Mouse (Mus musculus): ENCODE results near the gene Kif13a. TPM values are rescaled to one million over a fixed set of nuclear protein-coding genes. Genes with fewer than 3 reads are reported as not detected.

Gene Kif13a
- polyA plus RNA-seq, 1 experiment from 2014 or later, result 2.5 TPM

DNA sequence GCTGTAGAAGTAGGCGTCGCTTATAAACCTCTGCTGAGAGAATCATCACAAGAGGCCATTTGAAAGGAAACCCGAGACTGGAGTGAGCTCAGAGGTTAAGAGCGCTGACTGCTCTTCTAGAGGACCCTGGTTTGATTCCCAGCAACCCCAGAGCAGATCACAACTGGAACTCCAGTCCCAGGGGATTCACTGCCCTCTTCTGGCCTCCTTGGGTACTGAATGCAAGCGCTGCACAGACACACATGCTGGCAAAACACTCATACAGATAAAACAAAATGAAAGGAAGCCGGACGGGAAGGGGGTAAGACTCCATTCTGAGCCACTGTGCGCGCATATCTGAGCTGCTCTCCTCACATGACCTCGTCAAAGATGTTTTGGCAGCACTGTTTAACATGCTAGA is 94.9 kb downstream of the Kif13a start:
- no peaks in the 10 kb centered on the region for H3K27me3 ChIP-seq
- H3K4me2 ChIP-seq, result no peak overlapping the region
- whole genome bisulfite sequencing (ENCODE audit: insufficient replicate concordance), result 80% methylated on average over 10 of the region's 10 CpGs
- no peak for ATAC-seq (ENCODE audit: low read depth)
- H3K9ac ChIP-seq, result no peak overlapping the region
- H3K36me3 ChIP-seq, result peaks cover 20% of the 10 kb centered on the region
- H3K9me3 ChIP-seq (replicated peaks), result peaks cover 3% of the 10 kb centered on the region; the same call in 1 of the 2 replicates
- no peak overlapping the region for H3K4me3 ChIP-seq (replicated peaks)
- H3K4me1 ChIP-seq (replicated peaks), result no peaks in the 10 kb centered on the region
- no peak for DNase-seq
- H3K27ac ChIP-seq, result no peak overlapping the region

GRCm38 (mm10) chr13:46833586-46833985 is 96.1 kb downstream of the Kif13a start:
- H3K9ac ChIP-seq, result no peak overlapping the region
- no peak overlapping the region for H3K4me2 ChIP-seq
- ATAC-seq (ENCODE audit: low read depth) (no peak), DNase-seq (no peak)
- peaks cover 26% of the 10 kb centered on the region for H3K36me3 ChIP-seq
- H3K9me3 ChIP-seq (replicated peaks), result peaks cover 3% of the 10 kb centered on the region; the same call in 1 of the 2 replicates
- H3K4me1 ChIP-seq (replicated peaks), result no peaks in the 10 kb centered on the region
- H3K4me3 ChIP-seq (replicated peaks), result no peak overlapping the region
- H3K27ac ChIP-seq, result no peak overlapping the region
- 83% methylated on average over 5 of the region's 5 CpGs for WGBS (ENCODE audit: insufficient replicate concordance)
- H3K27me3 ChIP-seq, result no peaks in the 10 kb centered on the region

- no peaks in the 10 kb centered on the region for H3K4me1 ChIP-seq (replicated peaks)
- H3K4me3 ChIP-seq (replicated peaks), result no peak overlapping the region
- 54% methylated on average over 3 of the region's 3 CpGs for WGBS (ENCODE audit: insufficient replicate concordance)
- H3K27ac ChIP-seq, result no peak overlapping the region
- peaks cover 26% of the 10 kb centered on the region for H3K36me3 ChIP-seq
- ATAC-seq (ENCODE audit: low read depth) (no peak), DNase-seq (no peak)
- H3K27me3 ChIP-seq, result no peaks in the 10 kb centered on the region
- no peak overlapping the region for H3K9ac ChIP-seq
- peaks cover 3% of the 10 kb centered on the region; the same call in 1 of the 2 replicates for H3K9me3 ChIP-seq (replicated peaks)
- H3K4me2 ChIP-seq, result no peak overlapping the region
Observed at GRCm38 (mm10) chr13:46832956-46833355, 96.7 kb downstream of the Kif13a start.

DNA sequence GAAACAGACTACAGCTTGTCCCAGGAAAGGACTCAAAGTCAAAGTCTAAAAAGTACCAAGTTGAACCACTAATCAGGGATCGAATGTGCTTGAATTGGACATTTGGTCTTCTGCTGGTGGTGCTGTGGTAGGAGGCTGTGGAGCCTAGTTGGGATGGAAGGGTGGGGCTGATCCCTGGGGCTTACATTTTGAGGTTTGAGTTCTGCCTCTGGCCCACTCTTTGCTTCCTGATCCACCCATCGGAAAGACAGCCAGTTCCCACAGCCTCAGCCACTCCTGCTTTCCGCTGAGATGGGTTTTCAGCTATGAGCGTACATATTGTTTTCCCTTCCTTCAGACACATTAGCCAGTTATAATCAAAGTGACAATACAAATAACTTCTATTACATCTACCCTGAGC is 106.4 kb downstream of the Kif13a start:
- 86% methylated on average over 4 of the region's 4 CpGs for WGBS (ENCODE audit: insufficient replicate concordance)
- Histone ChIP-seq H3K27ac (no peak overlapping the region), H3K4me3 (replicated peaks) (no peak overlapping the region), H3K27me3 (no peaks in the 10 kb centered on the region), H3K9ac (no peak overlapping the region), H3K9me3 (replicated peaks) (no peaks in the 10 kb centered on the region), H3K36me3 (peaks cover 8% of the 10 kb centered on the region), H3K4me1 (replicated peaks) (peaks cover 11% of the 10 kb centered on the region), H3K4me2 (no peak overlapping the region)
- DNase-seq (no peak), ATAC-seq (ENCODE audit: low read depth) (no peak)

DNA sequence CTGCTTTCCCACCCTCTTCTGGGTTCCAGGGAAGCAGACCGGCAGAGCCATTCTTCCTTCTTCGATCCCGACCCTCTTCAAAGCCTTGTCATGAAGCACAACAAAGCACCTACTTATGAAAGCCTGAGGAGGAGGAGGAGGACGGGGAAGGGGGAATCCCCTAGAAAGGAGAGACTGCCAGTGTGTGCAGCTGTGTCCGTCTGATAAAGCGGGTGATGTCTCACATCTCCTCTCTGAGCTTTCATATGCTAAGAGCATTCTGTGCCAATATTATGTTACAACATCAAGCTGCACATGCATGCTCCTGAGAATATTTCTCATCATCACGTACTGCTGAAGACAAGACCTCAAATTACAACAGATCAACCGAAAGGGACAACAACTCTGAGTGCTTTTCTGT is 107.5 kb downstream of the Kif13a start:
- ATAC-seq (ENCODE audit: low read depth), result no peak
- WGBS (ENCODE audit: insufficient replicate concordance), result 69% methylated on average over 8 of the region's 8 CpGs
- no peak for DNase-seq
- Histone ChIP-seq H3K36me3 (peaks cover 8% of the 10 kb centered on the region), H3K4me3 (replicated peaks) (no peak overlapping the region), H3K4me1 (replicated peaks) (peaks cover 11% of the 10 kb centered on the region), H3K9ac (no peak overlapping the region), H3K4me2 (no peak overlapping the region), H3K27ac (no peak overlapping the region), H3K9me3 (replicated peaks) (no peaks in the 10 kb centered on the region), H3K27me3 (no peaks in the 10 kb centered on the region)

GRCm38 (mm10) chr13:46819729-46820223 is 109.9 kb downstream of the Kif13a start:
- Histone ChIP-seq H3K4me1 (replicated peaks) (peaks cover 11% of the 10 kb centered on the region), H3K36me3 (peaks cover 7% of the 10 kb centered on the region; the same call in 1 of the 2 replicates), H3K9me3 (replicated peaks) (no peaks in the 10 kb centered on the region), H3K9ac (no peak overlapping the region), H3K27me3 (no peaks in the 10 kb centered on the region), H3K27ac (no peak overlapping the region), H3K4me2 (no peak overlapping the region), H3K4me3 (replicated peaks) (no peak overlapping the region)
- DNase-seq, result no peak
- WGBS (ENCODE audit: insufficient replicate concordance), result 73% methylated on average over 13 of the region's 13 CpGs
- ATAC-seq (ENCODE audit: low read depth), result 0 out of 2 replicates have a peak, but pooled peaks have one; percentile 39

- no peak overlapping the region for H3K9ac ChIP-seq
- no peak overlapping the region for H3K4me3 ChIP-seq (replicated peaks)
- ATAC-seq (ENCODE audit: low read depth), result no peak
- H3K4me2 ChIP-seq, result no peak overlapping the region
- H3K4me1 ChIP-seq (replicated peaks), result peaks cover 11% of the 10 kb centered on the region
- no peak overlapping the region for H3K27ac ChIP-seq
- no peaks in the 10 kb centered on the region for H3K9me3 ChIP-seq (replicated peaks)
- H3K36me3 ChIP-seq, result 0 out of 2 replicates have a peak, but pooled peaks cover 7% of the 10 kb centered on the region
- DNase-seq, result no peak
- no peaks in the 10 kb centered on the region for H3K27me3 ChIP-seq
- WGBS (ENCODE audit: insufficient replicate concordance), result 76% methylated on average over 8 of the region's 8 CpGs
Observed at GRCm38 (mm10) chr13:46819202-46819728, 110.4 kb downstream of the Kif13a start.

- 0 out of 2 replicates have a peak, but pooled peaks cover 7% of the 10 kb centered on the region for H3K36me3 ChIP-seq
- 83% methylated on average over 9 of the region's 9 CpGs for WGBS (ENCODE audit: insufficient replicate concordance)
- ATAC-seq (ENCODE audit: low read depth), result no peak
- peaks cover 11% of the 10 kb centered on the region for H3K4me1 ChIP-seq (replicated peaks)
- H3K4me2 ChIP-seq, result no peak overlapping the region
- DNase-seq, result no peak
- no peak overlapping the region for H3K4me3 ChIP-seq (replicated peaks)
- H3K9ac ChIP-seq, result no peak overlapping the region
- H3K27me3 ChIP-seq, result no peaks in the 10 kb centered on the region
- no peak overlapping the region for H3K27ac ChIP-seq
- no peaks in the 10 kb centered on the region for H3K9me3 ChIP-seq (replicated peaks)
Observed at GRCm38 (mm10) chr13:46818374-46818773, 111.3 kb downstream of the Kif13a start.

GRCm38 (mm10) chr13:46812648-46813184 is 117.0 kb downstream of the Kif13a start:
- H3K4me1 ChIP-seq (replicated peaks), result no peaks in the 10 kb centered on the region
- H3K36me3 ChIP-seq, result peaks cover 21% of the 10 kb centered on the region
- no peak overlapping the region for H3K9ac ChIP-seq
- H3K27ac ChIP-seq, result no peak overlapping the region
- H3K27me3 ChIP-seq, result no peaks in the 10 kb centered on the region
- H3K4me3 ChIP-seq (replicated peaks), result no peak overlapping the region
- DNase-seq (no peak), ATAC-seq (ENCODE audit: low read depth) (no peak)
- H3K4me2 ChIP-seq, result no peak overlapping the region
- H3K9me3 ChIP-seq (replicated peaks), result no peaks in the 10 kb centered on the region
- WGBS (ENCODE audit: insufficient replicate concordance), result 85% methylated on average over 15 of the region's 15 CpGs

DNA sequence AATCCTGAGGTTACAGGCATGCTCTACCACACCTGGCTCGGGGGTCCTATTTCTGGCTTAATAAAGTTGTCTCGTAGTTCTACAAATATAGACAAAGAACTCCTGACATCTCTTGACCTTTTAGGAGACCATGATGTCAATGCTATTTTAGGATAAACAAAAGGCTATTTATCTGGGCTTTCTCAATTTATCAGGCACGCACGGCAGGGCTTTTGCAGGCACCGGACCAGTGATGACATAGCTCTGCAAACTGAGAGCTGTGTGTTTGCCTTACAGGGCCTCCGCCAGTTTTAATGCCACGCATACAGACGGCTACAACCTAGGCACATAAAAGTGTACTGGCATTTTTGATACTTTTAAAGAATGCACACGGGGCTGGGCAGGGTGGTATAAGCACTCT is 118.0 kb downstream of the Kif13a start:
- H3K4me2 ChIP-seq, result no peak overlapping the region
- H3K27me3 ChIP-seq, result no peaks in the 10 kb centered on the region
- no peak for DNase-seq
- no peak for ATAC-seq (ENCODE audit: low read depth)
- no peaks in the 10 kb centered on the region for H3K4me1 ChIP-seq (replicated peaks)
- no peaks in the 10 kb centered on the region for H3K9me3 ChIP-seq (replicated peaks)
- no peak overlapping the region for H3K27ac ChIP-seq
- no peak overlapping the region for H3K9ac ChIP-seq
- 76% methylated on average over 9 of the region's 9 CpGs for WGBS (ENCODE audit: insufficient replicate concordance)
- no peak overlapping the region for H3K4me3 ChIP-seq (replicated peaks)
- H3K36me3 ChIP-seq, result peaks cover 21% of the 10 kb centered on the region

DNA sequence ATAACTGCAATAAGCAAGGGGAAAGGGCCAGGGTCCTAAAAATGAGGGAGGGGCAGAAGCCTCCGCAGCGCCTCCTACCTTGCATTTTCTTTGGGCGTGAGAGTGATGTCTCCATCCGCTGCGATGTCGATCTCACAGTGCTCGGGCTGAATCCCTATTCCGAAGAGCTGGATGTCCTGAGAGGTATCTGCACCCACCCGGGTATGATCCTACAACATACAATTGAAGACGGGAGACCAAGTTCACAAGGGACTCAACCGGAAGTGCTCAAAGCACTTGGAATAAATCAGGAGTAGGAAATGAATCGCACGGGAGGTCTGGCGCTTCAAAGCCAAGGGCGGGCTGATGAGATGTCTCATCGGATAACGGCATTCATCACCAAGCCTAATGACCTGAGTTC is 119.1 kb downstream of the Kif13a start:
- H3K36me3 ChIP-seq, result peaks cover 16% of the 10 kb centered on the region
- no peaks in the 10 kb centered on the region for H3K27me3 ChIP-seq
- no peak for DNase-seq
- 90% methylated on average over 17 of the region's 17 CpGs for WGBS (ENCODE audit: insufficient replicate concordance)
- H3K9ac ChIP-seq, result no peak overlapping the region
- H3K4me2 ChIP-seq, result no peak overlapping the region
- no peak for ATAC-seq (ENCODE audit: low read depth)
- no peaks in the 10 kb centered on the region for H3K4me1 ChIP-seq (replicated peaks)
- H3K9me3 ChIP-seq (replicated peaks), result no peaks in the 10 kb centered on the region
- H3K27ac ChIP-seq, result no peak overlapping the region
- no peak overlapping the region for H3K4me3 ChIP-seq (replicated peaks)

DNA sequence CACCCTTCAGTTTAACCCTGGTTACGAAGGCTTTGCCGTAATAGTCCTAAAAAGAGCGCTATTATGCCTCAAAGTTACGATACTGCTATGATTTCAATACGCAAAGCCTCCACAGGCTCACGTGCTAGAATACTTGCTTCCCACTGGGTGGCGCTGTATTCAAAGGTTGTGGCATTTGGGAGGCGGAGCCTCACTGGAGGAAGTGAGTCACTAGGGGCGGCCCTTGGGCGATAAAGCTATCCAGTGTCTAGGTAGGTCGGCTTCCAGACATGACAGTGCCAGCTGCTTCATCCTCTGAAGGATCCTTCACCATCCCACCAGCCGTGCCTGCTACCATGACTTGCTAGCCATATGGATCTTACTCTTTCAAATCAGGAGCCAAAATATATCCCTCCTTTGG is 119.6 kb downstream of the Kif13a start:
- 81% methylated on average over 12 of the region's 12 CpGs for WGBS (ENCODE audit: insufficient replicate concordance)
- no peaks in the 10 kb centered on the region for H3K4me1 ChIP-seq (replicated peaks)
- ATAC-seq (ENCODE audit: low read depth) (no peak), DNase-seq (peak; percentile 15)
- H3K4me3 ChIP-seq (replicated peaks), result no peak overlapping the region
- H3K27me3 ChIP-seq, result no peaks in the 10 kb centered on the region
- H3K9me3 ChIP-seq (replicated peaks), result no peaks in the 10 kb centered on the region
- H3K9ac ChIP-seq, result no peak overlapping the region
- no peak overlapping the region for H3K27ac ChIP-seq
- H3K36me3 ChIP-seq, result peaks cover 15% of the 10 kb centered on the region
- no peak overlapping the region for H3K4me2 ChIP-seq

All from liver, embryonic 13.5 days (tissue).